Mouse (Mus musculus) megakaryocyte-erythroid progenitor cell, adult 5-6 weeks (primary cell): ENCODE data around the gene Slc35b2. TPM values are rescaled to one million over a fixed set of nuclear protein-coding genes. Genes with fewer than 3 reads are reported as not detected.
A peak's percentile ranks its signal among the peaks of the same experiment; 100 is the strongest.

Experiments
- ATAC-seq: replicated peaks from 2 replicates; pipeline ENCODE4 v1.8.0; 2016; ENCODE audit warnings: mild to moderate bottlenecking, inconsistent platforms; ENCODE audit not compliant: severe bottlenecking, poor library complexity, low FRiP score, low TSS enrichment
- total RNA-seq, 2 experiments: library from RNA; stranded (forward) in 1 of 2; stranded (reverse) in 1 of 2; fragments of 200-1000, 215-1000 nt in 1 of 2; fragments of >200 nt in 1 of 2; fragmentation: Nextera tagmentation in 1 of 2; gene quantifications; 2 replicates each; pipeline ENCODE4 v1.2.3; 2014 to 2017

The Slc35b2 gene
- total RNA-seq, 2 experiments from 2014 or later: 46.9 to 60.3 TPM

DNA sequence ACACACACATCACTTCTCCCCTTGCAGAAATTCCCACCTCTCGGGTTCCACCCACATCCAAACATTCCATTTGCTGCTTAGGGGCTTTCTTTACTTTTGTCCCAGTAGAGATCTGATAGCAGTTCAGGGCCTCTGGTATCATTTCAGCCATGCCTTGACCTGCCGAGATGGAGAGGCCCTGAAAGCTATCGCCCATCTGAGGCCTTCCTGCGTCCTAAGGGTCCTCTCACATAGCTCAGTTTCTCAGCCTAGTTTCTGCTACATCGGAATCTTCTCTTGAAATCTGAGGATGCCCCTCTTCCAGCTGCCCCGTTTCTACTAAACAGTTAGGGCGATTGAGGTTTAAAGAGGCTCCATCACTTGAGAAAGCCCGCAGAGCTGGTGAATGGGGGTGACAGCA, 30.5 kb downstream of the Slc35b2 start:
- ATAC-seq: no peak

- ATAC-seq: peak; percentile 27
These were observed 31.4 kb downstream of the Slc35b2 start for GRCm38 (mm10) chr17:45594881-45595735.

GRCm38 (mm10) chr17:45595736-45596390, 32.2 kb downstream of the Slc35b2 start:
- ATAC-seq: no peak

DNA sequence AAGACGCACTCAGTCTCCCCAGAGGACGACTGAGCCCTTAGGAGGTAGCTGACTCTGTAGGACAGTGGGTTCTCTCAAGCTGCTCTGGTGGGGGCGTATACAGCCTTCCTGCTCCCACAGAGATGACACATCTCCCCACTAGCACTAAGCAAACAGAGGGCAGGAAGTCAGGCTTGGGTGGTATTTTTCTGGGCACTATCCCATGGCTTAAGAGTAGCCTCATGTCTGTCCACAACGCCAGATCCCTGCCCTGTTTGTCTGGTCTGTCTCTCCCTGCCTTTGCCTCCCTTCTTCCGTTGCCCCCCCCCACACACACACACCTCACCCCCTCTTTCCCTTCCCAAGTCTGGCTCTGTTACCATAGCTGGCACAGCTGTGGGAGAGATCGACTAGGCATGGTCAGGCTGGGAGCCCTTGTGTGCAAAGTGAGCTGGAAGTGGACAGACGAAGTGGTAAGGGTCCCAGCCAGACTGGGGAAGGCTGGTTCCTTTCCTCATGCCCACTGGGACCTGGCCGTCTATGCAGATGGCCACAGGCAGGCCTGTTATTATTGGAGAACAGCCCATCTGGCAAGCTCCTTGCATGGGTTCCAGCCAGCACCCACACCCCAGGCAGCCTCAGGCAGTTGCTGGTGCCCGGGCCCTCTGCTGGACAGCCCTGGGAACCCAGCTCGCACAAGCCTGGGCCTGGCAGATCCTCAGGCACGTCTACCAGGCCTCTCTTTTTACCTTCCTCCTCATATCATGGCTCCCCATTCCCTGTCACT, 33.1 kb downstream of the Slc35b2 start:
- peak; percentile 69 for ATAC-seq

DNA sequence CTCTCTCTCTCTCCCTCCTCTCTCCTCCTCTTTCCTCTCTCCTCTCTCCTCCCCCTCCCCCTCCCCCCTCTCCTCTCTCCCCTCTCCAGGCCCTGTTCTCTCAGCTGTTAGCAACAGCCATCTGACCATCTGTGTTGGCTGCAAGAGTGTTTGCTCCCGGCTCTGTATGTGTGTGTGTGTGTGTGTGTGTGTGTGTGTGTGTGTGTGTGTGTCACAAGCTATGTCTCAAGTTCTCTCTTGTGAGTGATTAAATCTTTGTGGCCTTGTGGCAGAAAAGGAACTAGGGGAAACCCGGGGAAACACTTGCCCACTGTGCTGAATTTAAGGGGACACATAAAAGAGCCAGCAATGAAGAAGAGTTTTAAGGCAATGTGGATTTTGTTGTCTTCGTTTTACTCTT, 34.1 kb downstream of the Slc35b2 start:
- no peak for ATAC-seq

DNA sequence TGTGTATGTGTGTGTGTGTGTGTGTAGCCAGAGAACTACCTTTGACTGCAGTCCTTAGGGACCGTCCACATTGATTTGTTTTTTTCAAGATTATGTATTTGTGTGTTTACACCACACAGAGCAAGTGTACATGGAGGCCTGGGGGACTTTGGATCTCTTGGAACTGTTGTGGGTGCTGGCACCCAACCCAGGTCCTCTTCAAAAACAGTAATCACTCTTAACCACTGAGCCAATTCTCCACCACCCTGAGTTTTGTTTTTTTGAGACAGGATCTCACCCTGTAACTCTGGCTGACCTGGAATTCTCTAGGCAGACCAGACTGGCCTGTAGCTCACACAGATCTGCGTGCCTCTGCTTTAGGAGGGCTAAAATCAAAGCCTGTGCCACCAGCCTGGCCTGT, 34.7 kb downstream of the Slc35b2 start:
- ATAC-seq: no peak

DNA sequence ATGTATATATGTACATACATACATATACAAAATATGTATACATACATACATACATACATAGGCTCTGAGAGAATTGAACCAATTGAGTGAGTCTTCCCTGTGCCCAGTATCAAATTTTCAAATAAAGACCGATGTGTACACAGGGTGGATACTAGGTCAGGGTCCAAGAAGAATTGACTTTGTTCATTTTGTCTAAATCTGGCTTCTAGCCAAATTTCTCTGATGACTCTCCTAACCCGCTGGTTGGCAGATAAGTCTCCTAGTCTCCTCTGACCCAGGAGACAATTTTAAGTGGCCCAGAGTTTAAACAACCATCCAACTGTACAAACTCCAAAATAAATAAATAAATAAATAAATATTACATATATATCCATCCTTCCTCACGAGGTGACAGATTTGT, 35.2 kb downstream of the Slc35b2 start:
- no peak for ATAC-seq

- no peak for ATAC-seq
These were observed 36.0 kb downstream of the Slc35b2 start, which contains the start of gene Slc29a1 for GRCm38 (mm10) chr17:45599446-45600242. Gene Slc29a1, minus strand, starts transcription at chr17:45599606.

GRCm38 (mm10) chr17:45600267-45600666, 36.6 kb downstream of the Slc35b2 start:
- ATAC-seq: no peak

DNA sequence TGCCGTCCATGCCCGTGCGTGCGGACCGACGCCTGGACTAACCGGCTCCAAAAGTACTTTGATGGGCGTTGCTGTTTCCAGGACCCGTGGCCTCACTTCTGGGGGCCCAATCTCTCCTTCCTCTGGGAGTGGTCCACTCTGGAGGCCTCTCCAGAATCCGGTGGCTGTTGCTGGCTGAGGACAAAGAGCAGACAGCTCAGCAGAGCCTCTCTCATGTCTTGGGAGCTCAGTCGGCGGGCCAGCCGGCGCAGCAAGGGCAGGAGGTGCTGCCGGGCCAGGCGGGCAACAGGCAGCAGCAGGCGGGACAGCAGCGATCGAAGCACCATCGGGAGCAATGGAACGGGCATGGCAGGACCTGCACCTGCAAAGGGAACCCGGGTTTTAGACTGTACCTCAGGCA, 37.7 kb downstream of the Slc35b2 start:
- ATAC-seq: no peak

- no peak for ATAC-seq
These were observed 38.2 kb downstream of the Slc35b2 start, which contains the start of gene Mymx for GRCm38 (mm10) chr17:45601877-45602304. Gene Mymx, minus strand, starts transcription at chr17:45602102.

- no peak for ATAC-seq
These were observed 39.3 kb downstream of the Slc35b2 start for GRCm38 (mm10) chr17:45602984-45603383.

DNA sequence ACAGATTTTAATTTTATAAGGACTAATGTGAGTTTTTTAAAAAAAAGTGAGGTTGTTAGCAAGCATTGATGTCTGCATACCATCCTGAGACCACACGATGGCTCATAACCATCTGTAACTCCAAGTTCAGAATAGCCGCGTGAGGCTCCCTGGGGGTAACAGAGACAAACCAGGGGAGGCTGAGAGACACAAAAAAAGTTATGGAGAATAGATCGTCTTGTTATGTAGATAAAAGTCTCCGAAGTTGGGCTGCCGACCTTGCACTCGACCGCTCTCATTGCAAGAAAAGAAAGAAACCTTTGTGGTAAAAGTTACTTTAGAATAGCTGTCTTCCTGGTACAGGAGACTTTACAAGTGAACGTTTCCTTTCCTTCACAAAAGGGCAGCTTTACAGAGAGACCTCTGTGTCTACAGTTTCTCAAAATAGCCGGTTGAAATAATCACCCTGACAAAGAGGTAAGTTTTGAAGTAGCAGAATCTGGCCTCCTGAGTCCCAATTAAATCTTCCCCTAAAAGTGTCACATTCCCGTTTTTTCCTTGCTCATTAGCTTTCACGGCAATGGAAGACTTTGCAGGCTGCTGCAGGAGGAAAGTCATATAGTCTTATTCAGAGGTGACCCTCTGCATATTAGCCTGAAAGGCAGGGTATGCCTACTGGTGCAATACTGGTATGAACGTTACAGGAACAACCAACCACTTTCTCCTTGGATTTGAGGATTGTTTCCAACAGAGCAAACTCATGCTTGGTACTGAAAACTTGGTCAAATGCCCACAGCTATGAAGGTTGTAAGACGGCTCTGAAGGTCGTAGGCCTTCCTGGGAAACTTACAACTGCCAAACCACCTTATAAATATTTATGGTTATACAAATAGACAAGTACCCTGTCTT, 43.6 kb downstream of the Slc35b2 start:
- no peak for ATAC-seq

GRCm38 (mm10) chr17:45608396-45608795, 44.7 kb downstream of the Slc35b2 start:
- ATAC-seq: no peak

DNA sequence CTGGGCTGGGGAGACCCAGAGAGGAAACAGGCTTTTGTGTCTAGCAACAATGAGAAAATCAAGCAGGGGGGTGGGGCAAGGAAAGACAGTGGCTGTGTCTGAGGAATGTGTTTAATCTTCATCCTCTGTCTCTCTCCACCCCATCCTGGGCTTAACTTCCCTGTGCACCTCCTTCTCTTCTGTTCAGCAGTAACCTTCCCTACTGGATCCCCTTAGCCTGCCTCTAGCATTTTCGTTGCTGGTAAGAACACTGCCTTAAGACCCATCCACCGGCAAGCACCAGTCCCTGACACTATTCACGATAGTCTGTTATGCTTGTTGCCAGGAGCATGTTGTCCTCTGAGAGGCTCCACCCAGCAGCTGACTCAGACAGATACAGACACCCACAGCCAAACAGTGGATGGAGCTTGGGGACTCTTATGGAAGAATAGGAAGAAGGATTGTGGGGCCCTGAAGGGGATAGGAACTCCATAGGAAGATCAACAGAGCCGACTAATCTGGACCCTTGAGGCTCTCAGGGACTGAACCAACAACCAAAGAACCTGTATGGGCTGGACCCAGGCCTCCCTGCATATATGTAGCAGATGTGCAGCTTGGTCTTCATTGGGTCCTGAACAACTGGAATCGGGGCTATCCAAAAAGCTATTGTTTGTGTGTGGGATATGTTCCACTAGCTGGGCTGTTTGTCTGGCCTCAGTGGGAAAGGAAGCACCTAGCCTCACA, 46.6 kb downstream of the Slc35b2 start:
- ATAC-seq: no peak; the same call in 1 of the 2 replicates

DNA sequence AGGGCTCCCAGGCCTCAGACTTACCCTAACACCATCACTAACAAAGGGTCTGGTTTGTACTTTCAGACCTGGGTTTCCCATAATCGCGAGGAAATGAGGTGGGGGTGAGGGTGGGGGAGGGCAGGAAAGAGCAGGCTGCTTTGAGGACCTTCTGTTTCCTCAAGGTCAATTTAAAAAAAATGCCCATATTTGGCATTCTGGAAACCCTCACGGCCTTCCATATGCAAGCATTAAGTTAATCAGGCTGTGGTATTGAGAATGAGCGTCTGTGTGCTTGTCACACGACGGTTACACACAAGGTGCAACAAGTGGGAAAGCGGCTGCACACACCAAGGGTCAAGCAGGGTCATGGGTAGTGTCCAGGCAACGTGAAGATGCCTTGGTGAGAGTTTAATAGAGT, 48.3 kb downstream of the Slc35b2 start:
- no peak for ATAC-seq

- ATAC-seq: no peak
These were observed 49.2 kb downstream of the Slc35b2 start for GRCm38 (mm10) chr17:45612921-45613320.
